Mouse (Mus musculus): ENCODE measurements around the gene 1700016C15Rik.

DNA sequence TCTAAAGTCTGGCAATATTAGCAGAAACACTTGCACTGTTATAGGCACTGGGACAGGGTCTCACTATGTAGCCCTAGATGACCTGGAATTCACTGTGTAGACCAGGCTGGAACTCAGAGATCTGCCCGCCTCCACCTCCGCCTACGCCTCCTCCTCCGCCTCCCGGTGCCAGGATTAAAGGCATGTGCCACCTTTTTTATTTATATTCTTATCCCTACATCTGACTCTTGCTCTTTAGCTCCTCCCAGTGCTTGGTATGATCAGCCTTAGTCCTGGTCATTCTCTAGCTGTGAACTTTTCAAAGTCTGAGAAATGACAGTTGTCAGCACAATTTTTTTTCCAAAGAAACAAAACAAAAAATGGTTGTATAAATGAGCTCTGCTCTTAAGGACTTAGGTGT, 42.6 kb upstream of the 1700016C15Rik start:
- TF ChIP-seq CTCF (IDR thresholded peaks at IDR 0.05; ENCODE audit: borderline replicate concordance, control insufficient read depth, extremely low read depth, insufficient read depth, low read length, poor library complexity): no peak
- TF ChIP-seq POLR2A (IDR thresholded peaks at IDR 0.05; ENCODE audit: control insufficient read depth, extremely low read depth, insufficient read depth, low read length, poor library complexity): no peak
